Mouse (Mus musculus): ENCODE data around the gene Mtf1. TPM values are rescaled to one million over a fixed set of nuclear protein-coding genes. Genes with fewer than 3 reads are reported as not detected.

Mtf1 gene
- total and polyA plus RNA-seq, 3 experiments: 17.8 to 37.8 (median 28.9) TPM

GRCm38 (mm10) chr4:124890831-124891230, 88.9 kb downstream of the Mtf1 start:
- TF ChIP-seq RAD21 (IDR thresholded peaks at IDR 0.05; ENCODE audit: low read depth, low read length) (no peak), NELFE (IDR thresholded peaks at IDR 0.05; ENCODE audit: low read depth, low read length) (no peak), ZC3H11A (IDR thresholded peaks at IDR 0.05; ENCODE audit: low read depth, low read length) (no peak), CTCF (IDR thresholded peaks at IDR 0.05 in 2 of 3, conservative IDR thresholded peaks at IDR 0.05 in 1 of 3; ENCODE audit: control insufficient read depth in 1 of 3, insufficient read depth in 1 of 3, low read depth in 2 of 3, low read length in 3 of 3, poor library complexity in 1 of 3, severe bottlenecking in 1 of 3) (no peak), ZNF384 (IDR thresholded peaks at IDR 0.05; ENCODE audit: low read depth, low read length) (no peak), HCFC1 (IDR thresholded peaks at IDR 0.05; ENCODE audit: low read depth, low read length) (no peak), NRF1 (IDR thresholded peaks at IDR 0.05; ENCODE audit: insufficient read depth, low read depth, low read length, poor library complexity, severe bottlenecking) (no peak), MAX (IDR thresholded peaks at IDR 0.05; ENCODE audit: low read length) (no peak), RCOR1 (IDR thresholded peaks at IDR 0.05; ENCODE audit: low read depth, low read length) (no peak), MEF2A (IDR thresholded peaks at IDR 0.05; ENCODE audit: extremely low read depth, insufficient replicate concordance, low read depth, low read length, poor library complexity, severe bottlenecking) (no peak), E2F4 (IDR thresholded peaks at IDR 0.05; ENCODE audit: borderline replicate concordance, low read depth, low read length) (no peak), JUND (IDR thresholded peaks at IDR 0.05; ENCODE audit: low read depth, low read length) (no peak), CHD1 (IDR thresholded peaks at IDR 0.05; ENCODE audit: low read depth, low read length) (no peak), USF2 (IDR thresholded peaks at IDR 0.05; ENCODE audit: borderline replicate concordance in 1 of 2, insufficient read depth in 1 of 2, low read depth in 1 of 2, low read length in 2 of 2) (no peak), CHD2 (IDR thresholded peaks at IDR 0.05; ENCODE audit: low read length) (no peak), TCF12 (IDR thresholded peaks at IDR 0.05; ENCODE audit: low read depth, low read length) (no peak), ZMIZ1 (IDR thresholded peaks at IDR 0.05; ENCODE audit: low read depth, low read length) (no peak), POLR2A (IDR thresholded peaks at IDR 0.05; ENCODE audit: control insufficient read depth in 1 of 2, insufficient read depth in 1 of 2, low read depth in 1 of 2, low read length in 2 of 2, poor library complexity in 1 of 2) (no peak), EP300 (IDR thresholded peaks at IDR 0.05; ENCODE audit: low read depth in 1 of 2, low read length in 2 of 2) (no peak)
- DNase-seq (ENCODE audit: low read depth, low spot score): no peak
- Histone ChIP-seq H3K79me2 (ENCODE audit: control insufficient read depth, insufficient read depth, low read length, poor library complexity) (no peaks in the 10 kb centered on the region), H3K4me1 (ENCODE audit: control insufficient read depth in 1 of 2, insufficient read depth in 2 of 2, low read length in 2 of 2) (no peaks in the 10 kb centered on the region), H3K36me3 (ENCODE audit: control insufficient read depth in 1 of 2, insufficient read depth in 2 of 2, low read length in 2 of 2) (no peaks in the 10 kb centered on the region), H3K4me3 (ENCODE audit: control insufficient read depth in 1 of 2, insufficient read depth in 1 of 2, low read depth in 2 of 2, low read length in 2 of 2) (no peak overlapping the region), H3K9ac (ENCODE audit: control insufficient read depth, low read depth, low read length, poor library complexity, severe bottlenecking) (no peak overlapping the region), H3K27me3 (ENCODE audit: control insufficient read depth in 1 of 2, insufficient read depth in 2 of 2, low read length in 2 of 2) (peaks cover 0 to 2% of the 10 kb centered on the region in 2 experiments; a peak in 1 of 4 replicates), H3K9me3 (replicated peaks; ENCODE audit: insufficient read depth, low read length) (no peaks in the 10 kb centered on the region), H3K27ac (ENCODE audit: control insufficient read depth, low read depth, low read length) (no peak overlapping the region)

DNA sequence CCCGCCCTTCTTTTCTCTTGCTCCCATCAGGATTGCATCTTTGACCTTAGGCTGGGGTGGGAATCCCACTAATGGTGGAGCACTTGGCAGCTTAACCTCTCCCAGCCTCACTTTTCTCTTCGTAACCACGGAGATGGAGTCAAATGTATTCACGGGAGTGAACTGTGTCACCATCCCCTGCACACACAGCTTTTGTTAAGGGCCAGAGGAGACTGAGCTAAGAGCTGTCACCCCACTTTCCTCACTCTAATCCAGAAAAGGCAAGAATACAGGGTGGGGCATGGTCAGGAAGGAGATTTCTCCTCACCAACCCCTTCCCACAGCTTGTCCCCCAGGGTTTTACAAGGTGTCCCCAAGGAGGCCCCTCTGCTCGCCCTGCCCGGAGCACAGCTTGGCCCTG, 91.9 kb downstream of the Mtf1 start:
- H3K4me3 ChIP-seq (ENCODE audit: control insufficient read depth in 1 of 2, insufficient read depth in 1 of 2, low read depth in 2 of 2, low read length in 2 of 2): no peak overlapping the region
- H3K36me3 ChIP-seq (ENCODE audit: control insufficient read depth in 1 of 2, insufficient read depth in 2 of 2, low read length in 2 of 2): no peaks in the 10 kb centered on the region
- no peak for TF ChIP-seq GABPA (IDR thresholded peaks at IDR 0.05; ENCODE audit: low read depth, low read length)
- peaks cover 0 to 2% of the 10 kb centered on the region in 2 experiments; a peak in 1 of 4 replicates for H3K27me3 ChIP-seq (ENCODE audit: control insufficient read depth in 1 of 2, insufficient read depth in 2 of 2, low read length in 2 of 2)
- no peaks in the 10 kb centered on the region for H3K79me2 ChIP-seq (ENCODE audit: control insufficient read depth, insufficient read depth, low read length, poor library complexity)
- DNase-seq (ENCODE audit: low read depth, low spot score): no peak
- H3K9ac ChIP-seq (ENCODE audit: control insufficient read depth, low read depth, low read length, poor library complexity, severe bottlenecking): no peak overlapping the region
- H3K27ac ChIP-seq (ENCODE audit: control insufficient read depth, low read depth, low read length): no peak overlapping the region
- H3K9me3 ChIP-seq (replicated peaks; ENCODE audit: insufficient read depth, low read length): no peaks in the 10 kb centered on the region
- H3K4me1 ChIP-seq (ENCODE audit: control insufficient read depth in 1 of 2, insufficient read depth in 2 of 2, low read length in 2 of 2): no peaks in the 10 kb centered on the region

All from MEL (cell line).